Mouse (Mus musculus) intestine, postnatal 0 days (tissue): ENCODE results near the gene Olfr229. TPM values are rescaled to one million over a fixed set of nuclear protein-coding genes. Genes with fewer than 3 reads are reported as not detected.
"Not testable (repeated sequence)": the region's sequence is repeated elsewhere in the genome, so short reads cannot be mapped to it uniquely, and the experiment has no call there.

Experiments used
- ATAC-seq: fragments of 200-750 bp; cut with Nextera tagmentation; 2 replicates; pipeline ENCODE4 v1.8.0; 2017; ENCODE audit warnings: mild to moderate bottlenecking, moderate TSS enrichment, moderate library complexity
- H3K27ac ChIP-seq: fragments of 300-500 bp; sonication (generic); 2 replicates; pipeline ENCODE4 v1.5.1; 2014; ENCODE audit warnings: mild to moderate bottlenecking, low read depth, low read length, moderate library complexity
- H3K27me3 ChIP-seq: fragments of 300-500 bp; sonication (generic); replicated peaks from 2 replicates; pipeline ENCODE4 v1.6.1; 2014; ENCODE audit warnings: low read length, mixed read lengths; ENCODE audit not compliant: control insufficient read depth, insufficient read depth
- H3K36me3 ChIP-seq: fragments of 300-500 bp; sonication (generic); 2 replicates; pipeline ENCODE4 v1.6.1; 2014; ENCODE audit warnings: mild to moderate bottlenecking, moderate library complexity; ENCODE audit not compliant: control insufficient read depth, insufficient read depth
- H3K4me1 ChIP-seq: fragments of 300-500 bp; sonication (generic); replicated peaks from 2 replicates; pipeline ENCODE4 v1.6.1; 2014; ENCODE audit warnings: antibody characterized with exemption, low read length, mixed read lengths; ENCODE audit not compliant: control insufficient read depth, insufficient read depth
- H3K4me2 ChIP-seq: fragments of 300-500 bp; sonication (generic); replicated peaks from 2 replicates; pipeline ENCODE4 v1.6.1; 2014; ENCODE audit warnings: low read depth, mild to moderate bottlenecking, moderate library complexity
- H3K4me3 ChIP-seq: fragments of 300-500 bp; sonication (generic); 2 replicates; pipeline ENCODE4 v1.5.1; 2014; ENCODE audit warnings: low read depth, low read length
- H3K9ac ChIP-seq: fragments of 300-500 bp; sonication (generic); 2 replicates; pipeline ENCODE4 v1.6.1; 2014; ENCODE audit warnings: mild to moderate bottlenecking, low read depth, low read length
- H3K9me3 ChIP-seq: fragments of 300-500 bp; sonication (generic); 2 replicates; pipeline ENCODE4 v1.6.1; 2016; ENCODE audit warnings: mixed run types; ENCODE audit not compliant: control insufficient read depth
- CTCF ChIP-seq: sonication (generic); IDR thresholded peaks from 2 replicates; pipeline ENCODE4 v1.5.1; 2016; ENCODE audit warnings: low read depth, mild to moderate bottlenecking, control low read depth, antibody characterized with exemption, moderate library complexity
- WGBS: fragments of 180-500 bp; shearing (Covaris S2); extraction: QIAGEN DNeasy Blood & Tissue Kit; methylation state at CpG from one replicate; pipeline ENCODE4 v1.1.7; 2014; 5-methylcytosine and 5-hydroxymethylcytosine counted together
- polyA plus RNA-seq: library from polyadenylated mRNA; unstranded; fragments of >200 nt; fragmentation: Nextera tagmentation; extraction: Ambion mirVana; gene quantifications from 2 replicates; pipeline ENCODE4 v1.2.1, GENCODE M21; 2015

Olfr229 gene
- not detected in 2 replicates for polyA plus RNA-seq

- TF ChIP-seq CTCF = no peak
- no peak within 1 kb of the TSS for H3K9ac ChIP-seq
- no peak within 1 kb of the TSS for H3K27ac ChIP-seq
- no peaks in the 10 kb centered on the region for H3K4me1 ChIP-seq
- 64% methylated on average over 2 of the region's 2 CpGs for WGBS
- ATAC-seq = no peak
- no peaks in the 10 kb centered on the region for H3K27me3 ChIP-seq
- H3K4me2 ChIP-seq = no peak within 1 kb of the TSS
- H3K36me3 ChIP-seq = no peaks in the 10 kb centered on the region
- H3K4me3 ChIP-seq = no peak within 1 kb of the TSS
- H3K9me3 ChIP-seq = no peaks in the 10 kb centered on the region
Observed at GRCm38 (mm10) chr9:39907036-39907435, at the start of gene Olfr229. TSS of gene Olfr229 (plus strand) at chr9:39907336.

- 60% methylated on average over 2 of the region's 2 CpGs for WGBS
- TF ChIP-seq CTCF = no peak
- Histone ChIP-seq H3K9me3 (no peaks in the 10 kb centered on the region), H3K4me1 (no peaks in the 10 kb centered on the region), H3K36me3 (no peaks in the 10 kb centered on the region), H3K27ac (no peak within 1 kb of the TSS), H3K4me3 (no peak within 1 kb of the TSS), H3K9ac (no peak within 1 kb of the TSS), H3K27me3 (no peaks in the 10 kb centered on the region), H3K4me2 (no peak within 1 kb of the TSS)
- ATAC-seq = no peak
Observed at GRCm38 (mm10) chr9:39866122-39866521, 41.0 kb upstream of the Olfr229 start, which contains the start of gene Olfr972. TSS of gene Olfr972 (plus strand) at chr9:39866422.

DNA sequence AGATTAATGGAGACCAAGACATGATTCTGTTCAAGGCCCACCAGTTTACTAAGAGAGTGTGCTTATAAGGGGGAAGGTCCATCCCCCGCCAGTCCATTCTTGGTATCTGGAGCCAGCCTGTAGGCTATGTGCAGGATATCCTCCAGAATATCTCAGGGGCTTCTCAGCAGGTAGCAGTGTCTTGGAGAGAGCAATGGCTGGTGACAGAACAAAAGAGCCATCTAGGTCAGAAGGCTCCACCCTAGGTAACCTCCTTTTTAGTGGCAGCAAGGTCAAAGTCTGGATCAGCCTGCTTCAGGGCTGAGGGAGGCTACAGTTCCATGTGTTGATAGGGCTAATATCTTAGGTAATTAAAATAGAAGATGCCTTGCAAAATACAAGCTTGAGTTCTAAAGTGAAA is 35.1 kb upstream of the Olfr229 start:
- 79% methylated on average over 1 of the region's 1 CpGs for WGBS
- H3K27ac ChIP-seq, H3K4me2 ChIP-seq, H3K27me3 ChIP-seq, H3K4me1 ChIP-seq, H3K9ac ChIP-seq, H3K36me3 ChIP-seq, H3K9me3 ChIP-seq, ATAC-seq, H3K4me3 ChIP-seq: not testable (repeated sequence)

- H3K9ac ChIP-seq, H3K27ac ChIP-seq, H3K4me2 ChIP-seq, H3K4me3 ChIP-seq, H3K36me3 ChIP-seq, H3K27me3 ChIP-seq, H3K9me3 ChIP-seq, H3K4me1 ChIP-seq, ATAC-seq: not testable (repeated sequence)
- WGBS = no CpG with 5 or more reads among the region's 4 CpGs
Observed at GRCm38 (mm10) chr9:39877541-39878396, 29.4 kb upstream of the Olfr229 start.

- H3K27me3 ChIP-seq = no peaks in the 10 kb centered on the region
- no peak for ATAC-seq
- H3K9me3 ChIP-seq = no peaks in the 10 kb centered on the region
- H3K27ac ChIP-seq = no peak overlapping the region
- no peaks in the 10 kb centered on the region for H3K4me1 ChIP-seq
- no peak for TF ChIP-seq CTCF
- H3K9ac ChIP-seq = no peak overlapping the region
- H3K4me2 ChIP-seq = no peak overlapping the region
- WGBS = 67% methylated on average over 6 of the region's 6 CpGs
- H3K4me3 ChIP-seq = no peak overlapping the region
- H3K36me3 ChIP-seq = no peaks in the 10 kb centered on the region
Observed at GRCm38 (mm10) chr9:39905106-39905505, 2.0 kb upstream of the Olfr229 start.

GRCm38 (mm10) chr9:39909939-39910338 is 2.8 kb downstream of the Olfr229 start:
- 80% methylated on average over 3 of the region's 3 CpGs for WGBS
- Histone ChIP-seq H3K9me3 (no peaks in the 10 kb centered on the region), H3K9ac (no peak overlapping the region), H3K4me1 (no peaks in the 10 kb centered on the region), H3K4me2 (no peak overlapping the region), H3K4me3 (no peak overlapping the region), H3K27me3 (no peaks in the 10 kb centered on the region), H3K27ac (no peak overlapping the region), H3K36me3 (no peaks in the 10 kb centered on the region)
- no peak for TF ChIP-seq CTCF
- no peak for ATAC-seq

GRCm38 (mm10) chr9:39927975-39928836 is 21.1 kb downstream of the Olfr229 start:
- not testable (repeated sequence) for H3K9me3 ChIP-seq, ATAC-seq, H3K4me3 ChIP-seq, H3K9ac ChIP-seq, H3K27me3 ChIP-seq, H3K4me2 ChIP-seq, H3K27ac ChIP-seq, H3K4me1 ChIP-seq, H3K36me3 ChIP-seq
- no CpG with 5 or more reads among the region's 4 CpGs for WGBS

GRCm38 (mm10) chr9:39928837-39929236 is 21.7 kb downstream of the Olfr229 start:
- ATAC-seq, H3K4me2 ChIP-seq, H3K27me3 ChIP-seq, H3K4me3 ChIP-seq, H3K4me1 ChIP-seq, H3K9me3 ChIP-seq, H3K9ac ChIP-seq, H3K36me3 ChIP-seq, H3K27ac ChIP-seq: not testable (repeated sequence)
- WGBS = 67% methylated on average over 1 of the region's 1 CpGs
